Mouse (Mus musculus): ENCODE measurements around the gene Srm. TPM values are rescaled to one million over a fixed set of nuclear protein-coding genes. Genes with fewer than 3 reads are reported as not detected.

Gene Srm
- polyA plus RNA-seq, 1 experiment from 2014 or later, result 242 TPM

DNA sequence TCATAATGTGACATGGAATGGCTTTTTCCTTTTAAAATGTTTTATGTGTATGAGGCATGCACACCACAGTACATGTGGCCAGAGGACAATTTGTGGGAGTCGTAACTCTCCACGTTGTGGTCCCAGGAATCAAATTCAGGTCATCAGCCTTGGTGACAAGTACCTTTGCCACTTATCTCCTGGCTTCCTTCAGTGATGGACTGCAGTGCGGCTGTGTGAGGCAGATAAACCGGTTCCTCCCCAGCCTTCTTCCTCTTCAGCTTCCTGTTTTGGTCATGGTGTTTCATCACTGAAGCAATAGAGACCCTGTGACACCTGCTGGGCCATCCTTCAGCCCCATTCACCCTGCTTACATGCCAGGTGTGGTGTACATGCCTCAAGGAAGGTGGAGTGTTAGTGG, 8.0 kb upstream of the Srm start:
- 69% methylated on average over 4 of the region's 4 CpGs for WGBS
- H3K4me3 ChIP-seq (replicated peaks), result no peak overlapping the region
- H3K9ac ChIP-seq, result no peak overlapping the region
- no peak overlapping the region for H3K27ac ChIP-seq (replicated peaks)
- no peak for ATAC-seq (ENCODE audit: insufficient number of reproducible peaks, low FRiP score, low TSS enrichment, low read depth)
- H3K36me3 ChIP-seq, result peaks cover 49% of the 10 kb centered on the region
- no peaks in the 10 kb centered on the region for H3K9me3 ChIP-seq (replicated peaks)
- no peaks in the 10 kb centered on the region for H3K27me3 ChIP-seq
- no peaks in the 10 kb centered on the region for H3K4me1 ChIP-seq
- no peak overlapping the region for H3K4me2 ChIP-seq (replicated peaks)

DNA sequence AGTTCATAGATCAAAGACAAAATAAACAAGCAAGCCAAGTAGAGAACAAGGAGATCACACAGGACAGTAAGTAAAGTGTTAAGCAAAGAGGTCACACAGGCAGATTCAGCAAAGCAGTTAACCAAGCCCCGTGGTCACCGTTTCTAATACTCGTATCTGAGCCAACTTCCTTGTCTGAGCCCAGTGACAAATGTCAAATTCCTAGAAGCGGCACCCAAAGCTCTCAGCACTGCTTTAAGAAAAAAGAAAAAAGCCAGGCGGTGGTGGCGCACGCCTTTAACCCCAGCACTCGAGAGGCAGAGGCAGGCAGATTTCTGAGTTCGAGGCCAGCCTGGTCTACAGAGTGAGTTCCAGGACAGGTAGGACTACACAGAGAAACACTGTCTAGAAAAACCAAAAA, 4.7 kb upstream of the Srm start:
- H3K9me3 ChIP-seq (replicated peaks), result no peaks in the 10 kb centered on the region
- ATAC-seq (ENCODE audit: insufficient number of reproducible peaks, low FRiP score, low TSS enrichment, low read depth), result no peak
- no peak overlapping the region for H3K4me2 ChIP-seq (replicated peaks)
- H3K4me3 ChIP-seq (replicated peaks), result no peak overlapping the region
- 80% methylated on average over 9 of the region's 9 CpGs for WGBS
- no peak overlapping the region for H3K9ac ChIP-seq
- no peaks in the 10 kb centered on the region for H3K27me3 ChIP-seq
- 0 out of 2 replicates have a peak, but pooled peaks cover 9% of the 10 kb centered on the region for H3K4me1 ChIP-seq
- H3K36me3 ChIP-seq, result peaks cover 16% of the 10 kb centered on the region
- H3K27ac ChIP-seq (replicated peaks), result no peak overlapping the region

- no peak overlapping the region for H3K4me3 ChIP-seq (replicated peaks)
- H3K9ac ChIP-seq, result no peak overlapping the region
- H3K27me3 ChIP-seq, result no peaks in the 10 kb centered on the region
- peaks cover 6% of the 10 kb centered on the region for H3K36me3 ChIP-seq
- H3K4me1 ChIP-seq, result peaks cover 25% of the 10 kb centered on the region
- ATAC-seq (ENCODE audit: insufficient number of reproducible peaks, low FRiP score, low TSS enrichment, low read depth), result no peak
- no peak overlapping the region for H3K4me2 ChIP-seq (replicated peaks)
- no peak overlapping the region for H3K27ac ChIP-seq (replicated peaks)
- 74% methylated on average over 9 of the region's 9 CpGs for WGBS
- no peaks in the 10 kb centered on the region for H3K9me3 ChIP-seq (replicated peaks)
Observed at GRCm38 (mm10) chr4:148588793-148589192, 2.5 kb upstream of the Srm start.

GRCm38 (mm10) chr4:148589565-148589964, 1.7 kb upstream of the Srm start:
- no peaks in the 10 kb centered on the region for H3K27me3 ChIP-seq
- H3K4me2 ChIP-seq (replicated peaks), result no peak overlapping the region
- no peak overlapping the region for H3K4me3 ChIP-seq (replicated peaks)
- no peak overlapping the region for H3K9ac ChIP-seq
- 41% methylated on average over 8 of the region's 8 CpGs for WGBS
- peaks cover 25% of the 10 kb centered on the region for H3K4me1 ChIP-seq
- no peak overlapping the region for H3K27ac ChIP-seq (replicated peaks)
- H3K36me3 ChIP-seq, result peaks cover 14% of the 10 kb centered on the region
- no peaks in the 10 kb centered on the region for H3K9me3 ChIP-seq (replicated peaks)
- no peak for ATAC-seq (ENCODE audit: insufficient number of reproducible peaks, low FRiP score, low TSS enrichment, low read depth)

GRCm38 (mm10) chr4:148590421-148591170, 707 bp upstream of the Srm start:
- Histone ChIP-seq H3K4me1 (peaks cover 25% of the 10 kb centered on the region), H3K36me3 (peaks cover 24% of the 10 kb centered on the region), H3K27me3 (no peaks in the 10 kb centered on the region), H3K27ac (replicated peaks) (peak overlapping the region; percentile 79), H3K9ac (peak overlapping the region; percentile 83), H3K4me3 (replicated peaks) (peak overlapping the region; percentile 99), H3K9me3 (replicated peaks) (no peaks in the 10 kb centered on the region), H3K4me2 (replicated peaks) (peak overlapping the region; percentile 89)
- no peak for ATAC-seq (ENCODE audit: insufficient number of reproducible peaks, low FRiP score, low TSS enrichment, low read depth)
- 5% methylated on average over 18 of the region's 18 CpGs for WGBS

- H3K4me1 ChIP-seq, result peaks cover 25% of the 10 kb centered on the region
- H3K4me3 ChIP-seq (replicated peaks), result peak overlapping the region; percentile 99
- peak; percentile 31 for ATAC-seq (ENCODE audit: insufficient number of reproducible peaks, low FRiP score, low TSS enrichment, low read depth)
- H3K4me2 ChIP-seq (replicated peaks), result peak overlapping the region; percentile 89
- H3K36me3 ChIP-seq, result peaks cover 36% of the 10 kb centered on the region
- H3K27me3 ChIP-seq, result no peaks in the 10 kb centered on the region
- under 1% methylated on average over 53 of the region's 53 CpGs for WGBS
- H3K27ac ChIP-seq (replicated peaks), result peak overlapping the region; percentile 55; the same call in 1 of the 2 replicates
- no peaks in the 10 kb centered on the region for H3K9me3 ChIP-seq (replicated peaks)
- peak overlapping the region; percentile 83 for H3K9ac ChIP-seq
Observed at GRCm38 (mm10) chr4:148591637-148592380, 506 bp downstream of the Srm start.

DNA sequence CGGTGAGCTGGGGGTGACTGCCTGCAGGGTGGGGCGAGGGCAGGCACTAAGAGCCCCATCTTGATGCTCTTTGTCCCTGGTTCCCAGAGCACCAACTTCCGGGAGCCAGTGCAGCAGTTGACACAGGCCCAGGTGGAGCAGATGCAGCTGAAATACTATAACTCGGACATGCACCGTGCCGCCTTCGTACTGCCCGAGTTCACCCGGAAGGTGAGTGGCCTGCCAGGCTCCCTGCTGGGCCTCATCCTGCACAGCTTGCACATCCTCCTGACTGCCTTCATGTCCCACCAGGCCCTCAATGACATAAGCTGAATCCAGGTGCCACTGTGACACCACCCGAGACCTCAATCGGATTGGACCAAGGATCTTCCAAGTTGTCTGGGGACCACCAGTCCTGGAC, 2.7 kb downstream of the Srm start:
- no peak overlapping the region for H3K4me3 ChIP-seq (replicated peaks)
- no peak overlapping the region for H3K9ac ChIP-seq
- peaks cover 25% of the 10 kb centered on the region for H3K4me1 ChIP-seq
- no peaks in the 10 kb centered on the region for H3K27me3 ChIP-seq
- WGBS, result 94% methylated on average over 11 of the region's 11 CpGs
- H3K9me3 ChIP-seq (replicated peaks), result no peaks in the 10 kb centered on the region
- H3K36me3 ChIP-seq, result peaks cover 58% of the 10 kb centered on the region
- ATAC-seq (ENCODE audit: insufficient number of reproducible peaks, low FRiP score, low TSS enrichment, low read depth), result no peak
- no peak overlapping the region for H3K27ac ChIP-seq (replicated peaks)
- no peak overlapping the region for H3K4me2 ChIP-seq (replicated peaks)

DNA sequence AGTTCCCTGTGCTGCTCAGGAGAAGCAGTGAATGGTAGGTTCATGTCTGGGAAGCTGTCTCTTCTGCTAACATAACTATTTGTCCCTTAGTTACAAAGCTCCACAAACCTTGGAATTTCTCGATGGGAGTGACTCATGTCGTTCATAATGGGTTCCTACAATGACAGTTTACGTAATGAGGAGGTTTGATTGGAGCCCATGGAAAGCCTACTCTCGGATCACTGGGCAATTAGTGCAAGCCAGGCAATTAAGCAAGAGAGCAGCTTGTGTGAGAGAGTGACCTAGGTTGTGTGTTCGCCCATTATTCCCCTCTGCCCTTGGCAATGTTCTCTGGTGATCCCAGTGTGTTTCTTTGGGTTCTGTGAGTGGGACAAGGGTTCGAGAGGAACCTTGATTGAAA, 4.6 kb downstream of the Srm start:
- Histone ChIP-seq H3K4me3 (replicated peaks) (no peak overlapping the region), H3K27ac (replicated peaks) (no peak overlapping the region), H3K4me2 (replicated peaks) (no peak overlapping the region), H3K27me3 (no peaks in the 10 kb centered on the region), H3K9ac (no peak overlapping the region), H3K4me1 (peaks cover 17% of the 10 kb centered on the region), H3K9me3 (replicated peaks) (no peaks in the 10 kb centered on the region), H3K36me3 (peaks cover 63% of the 10 kb centered on the region)
- WGBS, result 82% methylated on average over 6 of the region's 6 CpGs
- no peak for ATAC-seq (ENCODE audit: insufficient number of reproducible peaks, low FRiP score, low TSS enrichment, low read depth)

- H3K27me3 ChIP-seq, result no peaks in the 10 kb centered on the region
- H3K4me2 ChIP-seq (replicated peaks), result no peak overlapping the region
- no peak overlapping the region for H3K27ac ChIP-seq (replicated peaks)
- no peaks in the 10 kb centered on the region for H3K9me3 ChIP-seq (replicated peaks)
- peaks cover 63% of the 10 kb centered on the region for H3K36me3 ChIP-seq
- H3K4me3 ChIP-seq (replicated peaks), result no peak overlapping the region
- H3K4me1 ChIP-seq, result peaks cover 17% of the 10 kb centered on the region
- ATAC-seq (ENCODE audit: insufficient number of reproducible peaks, low FRiP score, low TSS enrichment, low read depth), result no peak
- WGBS, result 96% methylated on average over 3 of the region's 3 CpGs
- H3K9ac ChIP-seq, result no peak overlapping the region
Observed at GRCm38 (mm10) chr4:148596731-148597130, 5.4 kb downstream of the Srm start.

DNA sequence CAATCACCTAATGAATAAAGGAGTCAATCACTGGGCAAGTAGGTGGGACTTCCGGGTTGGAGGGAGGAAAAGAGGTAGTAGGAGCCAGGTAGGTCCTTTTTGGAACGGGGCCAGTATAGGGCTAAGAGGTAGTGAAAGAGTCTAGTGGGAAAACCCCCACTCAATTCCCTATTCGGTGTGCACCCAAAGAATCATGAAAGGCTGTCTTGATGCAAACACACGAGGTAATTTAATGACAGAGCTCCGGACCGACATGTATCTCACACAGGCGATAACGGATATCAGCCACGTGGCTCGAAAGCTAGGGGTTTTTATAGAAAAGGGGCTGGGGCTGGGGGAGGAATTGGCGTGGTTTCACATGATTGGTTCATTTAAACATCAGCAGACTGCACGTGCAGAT, 7.5 kb downstream of the Srm start:
- Histone ChIP-seq H3K27ac (replicated peaks) (no peak overlapping the region), H3K9ac (no peak overlapping the region), H3K27me3 (no peaks in the 10 kb centered on the region), H3K36me3 (peaks cover 57% of the 10 kb centered on the region), H3K9me3 (replicated peaks) (no peaks in the 10 kb centered on the region), H3K4me3 (replicated peaks) (no peak overlapping the region), H3K4me1 (no peaks in the 10 kb centered on the region), H3K4me2 (replicated peaks) (no peak overlapping the region)
- ATAC-seq (ENCODE audit: insufficient number of reproducible peaks, low FRiP score, low TSS enrichment, low read depth), result no peak
- 90% methylated on average over 12 of the region's 12 CpGs for WGBS

- Histone ChIP-seq H3K9me3 (replicated peaks) (no peaks in the 10 kb centered on the region), H3K4me2 (replicated peaks) (no peak overlapping the region), H3K9ac (no peak overlapping the region), H3K4me1 (no peaks in the 10 kb centered on the region; the same call in 1 of the 2 replicates), H3K27ac (replicated peaks) (no peak overlapping the region), H3K27me3 (no peaks in the 10 kb centered on the region), H3K36me3 (peaks cover 42% of the 10 kb centered on the region), H3K4me3 (replicated peaks) (no peak overlapping the region)
- no peak for ATAC-seq (ENCODE audit: insufficient number of reproducible peaks, low FRiP score, low TSS enrichment, low read depth)
- 78% methylated on average over 4 of the region's 4 CpGs for WGBS
Observed at GRCm38 (mm10) chr4:148600316-148600715, 9.0 kb downstream of the Srm start.

Measured in embryonic facial prominence, embryonic 15.5 days (tissue).